Mouse (Mus musculus): ENCODE data around the gene Csn2. TPM values are rescaled to one million over a fixed set of nuclear protein-coding genes. Genes with fewer than 3 reads are reported as not detected.

The Csn2 gene
- not detected for total RNA-seq (2023)

GRCm38 (mm10) chr5:87699530-87699929, at the start of gene Csn2:
Gene Csn2, minus strand, starts transcription at chr5:87699630.

GRCm38 (mm10) chr5:87665908-87666307, 33.5 kb downstream of the Csn2 start, which contains the start of gene Csn1s1:
Gene Csn1s1, plus strand, starts transcription at chr5:87666208.

Other genes starting within 250 kb of the Csn2 start
- not detected for gene Ugt2a2, start 217.4 kb downstream of the Csn2 start, total RNA-seq (2023)
- not detected for gene Gm43638, start 212.8 kb downstream of the Csn2 start, total RNA-seq (2023)
- not detected for gene Ugt2a1, start 208.8 kb downstream of the Csn2 start, total RNA-seq (2023)
- not detected for gene Sult1b1, start 161.4 kb downstream of the Csn2 start, total RNA-seq (2023)
- gene Sult1d1, start 130.6 kb downstream of the Csn2 start, total RNA-seq (2023) = not detected
- not detected for gene Sult1e1, start 108.0 kb downstream of the Csn2 start, total RNA-seq (2023)
- not detected for gene Csn1s1, start 33.4 kb downstream of the Csn2 start, total RNA-seq (2023)
- gene Csn1s2a, start 74.9 kb upstream of the Csn2 start, total RNA-seq (2023) = not detected
- not detected for gene Csn1s2b, start 108.5 kb upstream of the Csn2 start, total RNA-seq (2023)
- gene Prr27, start 126.1 kb upstream of the Csn2 start, total RNA-seq (2023) = not detected
- not detected for gene Odam, start 185.4 kb upstream of the Csn2 start, total RNA-seq (2023)
- not detected for gene Csn3, start 225.9 kb upstream of the Csn2 start, total RNA-seq (2023)